In genomic region chr11:108342781-108343768, GRCm38 (mm10) we compare ENCODE assay signal across 8 mouse cellular contexts. TPM values are rescaled to one million over a fixed set of nuclear protein-coding genes. Genes with fewer than 3 reads are reported as not detected.
DNase-seq lines count a peak whose midpoint lies in the region; ATAC-seq and TF ChIP-seq lines count a peak whose summit lies in the region.

Gene Apoh, plus strand, starts transcription at chr11:108343354.

- DNase-seq in ZHBTc4 (ENCODE audit: low read depth, low spot score) = peak; percentile 74
- peak; percentile 56 for DNase-seq in cerebellum, adult 9-11 months
- peak; percentile 90 for DNase-seq in gastrocnemius, adult 2 months
- DNase-seq in left cerebral cortex, postnatal 14 days (ENCODE audit: low spot score in 2 of 2) = peak; percentile 20 to 33
- peak; percentile 45 for DNase-seq in right cerebral cortex, postnatal 4 days

- no peak; the same call in 1 of the 2 replicates for TF ChIP-seq CTCF in gastrocnemius, adult 2 months (IDR thresholded peaks at IDR 0.05)

- H3K4me3 ChIP-seq in gastrocnemius, adult 2 months = peak within 1 kb of the TSS; percentile 87
- H3K4me3 ChIP-seq in hindbrain, embryonic 15.5 days = peak within 1 kb of the TSS; percentile 66

- peak within 1 kb of the TSS; percentile 77 for H3K9ac ChIP-seq in hindbrain, embryonic 15.5 days

- H3K27ac ChIP-seq in gastrocnemius, adult 2 months = peak within 1 kb of the TSS; percentile 97
- peak within 1 kb of the TSS; percentile 91 for H3K27ac ChIP-seq in hindbrain, embryonic 15.5 days (replicated peaks)

- no peaks in the 10 kb centered on the region for H3K9me3 ChIP-seq in hindbrain, embryonic 15.5 days

- no peaks in the 10 kb centered on the region for H3K27me3 ChIP-seq in hindbrain, embryonic 15.5 days

- intact Hi-C loops in gastrocnemius, adult 2 months (cut with DNase I) = loop anchor here (5.0 to 10.0 kb wide), 2 partner anchors 121 to 208 kb away; no protein-coding TSS in a partner anchor
- intact Hi-C loops in left cerebral cortex, postnatal 14 days (cut with DNase I) = loop anchor here (5.0 kb wide), 3 partner anchors 46 to 216 kb away; no protein-coding TSS in a partner anchor

- H3K4me1 ChIP-seq in hindbrain, embryonic 15.5 days (replicated peaks) = peaks cover 27% of the 10 kb centered on the region

- no peaks in the 10 kb centered on the region for H3K36me3 ChIP-seq in hindbrain, embryonic 15.5 days

- ATAC-seq in hindbrain, embryonic 15.5 days (ENCODE audit: low FRiP score, low read depth) = peak; percentile 79
- ATAC-seq in megakaryocyte progenitor cell, adult 5-6 weeks (replicated peaks; ENCODE audit: poor library complexity) = peak; percentile 18
- no peak for ATAC-seq in monocyte, adult 5-6 weeks (replicated peaks; ENCODE audit: insufficient number of reproducible peaks, low FRiP score, low TSS enrichment, poor library complexity, severe bottlenecking)

- under 1% methylated on average over 65 of the region's 75 CpGs for WGBS in hindbrain, embryonic 15.5 days

- H3K4me2 ChIP-seq in hindbrain, embryonic 15.5 days = peak within 1 kb of the TSS; percentile 92

RNA-seq across cellular contexts. Expression of gene Apoh, which starts in this region (rescaled TPM):
- total RNA-seq in gastrocnemius, adult 2 months (2021) = under 1 TPM; 0.39 to 0.69 TPM
- 0.49 and 0.62 TPM in 2 replicates for polyA plus RNA-seq in hindbrain, embryonic 15.5 days (2015; fragmentation: Nextera tagmentation; extraction: Ambion mirVana)
- total RNA-seq in left cerebral cortex, postnatal 14 days (2021) = under 1 TPM; 0.38 to 0.40 TPM
- total RNA-seq in megakaryocyte progenitor cell, adult 5-6 weeks (2015) = not detected in 2 replicates
- total RNA-seq in megakaryocyte progenitor cell, adult 5-6 weeks (2017) = not detected in 2 replicates
- total RNA-seq in monocyte, adult 5-6 weeks (2017) = not detected in 3 replicates

Comparison
In these comparisons a context has a peak if more than half of its experiments do, and no peak if none do; other contexts are left out.
1. Peak in DNase-seq, H3K4me3 ChIP-seq and H3K27ac ChIP-seq in gastrocnemius, adult 2 months; RNA of the gene not detected or under 1 TPM.
2. Peak in ATAC-seq, H3K4me3 ChIP-seq, H3K27ac ChIP-seq, H3K9ac ChIP-seq and H3K4me2 ChIP-seq in hindbrain, embryonic 15.5 days; RNA of the gene not detected or under 1 TPM.
3. Peak in DNase-seq in left cerebral cortex, postnatal 14 days; RNA of the gene not detected or under 1 TPM.
4. Peak in ATAC-seq in megakaryocyte progenitor cell, adult 5-6 weeks; RNA of the gene not detected or under 1 TPM.
5. DNase-seq: peak in every context shown above with its lines; median percentile 90 in gastrocnemius, adult 2 months; 74 in ZHBTc4; 56 in cerebellum, adult 9-11 months; 45 in right cerebral cortex, postnatal 4 days; 26 in left cerebral cortex, postnatal 14 days.